Mouse (Mus musculus) midbrain, postnatal 0 days (tissue): ENCODE measurements around the gene AC124502.3. TPM values are rescaled to one million over a fixed set of nuclear protein-coding genes. Genes with fewer than 3 reads are reported as not detected.

Source experiments
- ATAC-seq: fragments of 200-750 bp; cut with Nextera tagmentation; 2 replicates; pipeline ENCODE4 v1.8.0; 2017; ENCODE audit warnings: moderate number of reproducible peaks, mild to moderate bottlenecking, moderate TSS enrichment, moderate library complexity; ENCODE audit not compliant: low FRiP score
- DNase-seq: peaks from one replicate; pipeline ENCODE4 v3.0.0-alpha.2; 2015; ENCODE audit warnings: low spot score
- H3K27ac ChIP-seq: fragments of 300-500 bp; sonication (generic); 2 replicates; pipeline ENCODE4 v1.5.1; 2014; ENCODE audit warnings: low read depth, mild to moderate bottlenecking, low read length, mixed read lengths
- H3K27me3 ChIP-seq: fragments of 300-500 bp; sonication (generic); 2 replicates; pipeline ENCODE4 v1.6.1; 2014; ENCODE audit warnings: low read length, control low read depth, mixed read lengths; ENCODE audit not compliant: insufficient read depth
- H3K36me3 ChIP-seq: fragments of 300-500 bp; sonication (generic); 2 replicates; pipeline ENCODE4 v1.6.1; 2014; ENCODE audit warnings: low read length, control low read depth, mixed read lengths; ENCODE audit not compliant: insufficient read depth
- H3K4me1 ChIP-seq: fragments of 300-500 bp; sonication (generic); 2 replicates; pipeline ENCODE4 v1.6.1; 2014; ENCODE audit warnings: mild to moderate bottlenecking, control low read depth, antibody characterized with exemption, low read length, mixed read lengths; ENCODE audit not compliant: insufficient read depth
- H3K4me2 ChIP-seq: fragments of 300-500 bp; sonication (generic); 2 replicates; pipeline ENCODE4 v1.6.1; 2014; ENCODE audit warnings: low read depth, mild to moderate bottlenecking, low read length, mixed read lengths; ENCODE audit not compliant: poor library complexity, severe bottlenecking
- H3K4me3 ChIP-seq: fragments of 300-500 bp; sonication (generic); 2 replicates; pipeline ENCODE4 v1.5.1; 2014; ENCODE audit warnings: low read depth, mild to moderate bottlenecking, low read length, moderate library complexity
- H3K9ac ChIP-seq: fragments of 300-500 bp; sonication (generic); replicated peaks from 2 replicates; pipeline ENCODE4 v1.6.1; 2014; ENCODE audit warnings: mild to moderate bottlenecking, low read length, moderate library complexity, mixed read lengths; ENCODE audit not compliant: poor library complexity, severe bottlenecking
- H3K9me3 ChIP-seq: fragments of 300-500 bp; sonication (generic); 2 replicates; pipeline ENCODE4 v1.6.1; 2016; ENCODE audit warnings: low read length, control low read depth
- CTCF ChIP-seq: IDR thresholded peaks from 2 replicates; pipeline ENCODE4 v1.5.1; 2016; ENCODE audit warnings: antibody characterized with exemption, mild to moderate bottlenecking
- WGBS: fragments of 180-500 bp; shearing (Covaris S2); extraction: QIAGEN DNeasy Blood & Tissue Kit; methylation state at CpG from one replicate; pipeline ENCODE4 v1.1.7; 2014; 5-methylcytosine and 5-hydroxymethylcytosine counted together
- polyA plus RNA-seq: library from polyadenylated mRNA; unstranded; fragments of >200 nt; fragmentation: Nextera tagmentation; extraction: Ambion mirVana; gene quantifications from 2 replicates; pipeline ENCODE4 v1.2.1, GENCODE M21; 2015
- total RNA-seq: library from RNA; depleted of rRNA; stranded (reverse); fragments of >200 nt; gene quantifications from 2 replicates; pipeline ENCODE4 v1.2.3, GENCODE M21; 2014; rRNA removed

Gene AC124502.3
- total RNA-seq: 3.8 and 12.5 TPM in 2 replicates
- 2.2 and 3.7 TPM in 2 replicates for polyA plus RNA-seq

GRCm38 (mm10) chr19:5038709-5039156, at the start of gene AC124502.3, which contains the start of gene B4gat1:
Gene AC124502.3 (plus strand): TSS chr19:5038891.
Gene B4gat1 (plus strand): TSS chr19:5038826.
- Histone ChIP-seq H3K4me3 (peak within 1 kb of the TSS; percentile 82), H3K9ac (peak within 1 kb of the TSS; percentile 71), H3K4me1 (peaks cover 15% of the 10 kb centered on the region), H3K4me2 (peak within 1 kb of the TSS; percentile 96), H3K27me3 (no peaks in the 10 kb centered on the region), H3K36me3 (peaks cover 9% of the 10 kb centered on the region), H3K9me3 (no peaks in the 10 kb centered on the region), H3K27ac (peak within 1 kb of the TSS; percentile 82)
- WGBS: under 1% methylated on average over 31 of the region's 44 CpGs
- DNase-seq: peak; percentile 97
- peak; percentile 92 for ATAC-seq
- peak; percentile 69 for TF ChIP-seq CTCF

DNA sequence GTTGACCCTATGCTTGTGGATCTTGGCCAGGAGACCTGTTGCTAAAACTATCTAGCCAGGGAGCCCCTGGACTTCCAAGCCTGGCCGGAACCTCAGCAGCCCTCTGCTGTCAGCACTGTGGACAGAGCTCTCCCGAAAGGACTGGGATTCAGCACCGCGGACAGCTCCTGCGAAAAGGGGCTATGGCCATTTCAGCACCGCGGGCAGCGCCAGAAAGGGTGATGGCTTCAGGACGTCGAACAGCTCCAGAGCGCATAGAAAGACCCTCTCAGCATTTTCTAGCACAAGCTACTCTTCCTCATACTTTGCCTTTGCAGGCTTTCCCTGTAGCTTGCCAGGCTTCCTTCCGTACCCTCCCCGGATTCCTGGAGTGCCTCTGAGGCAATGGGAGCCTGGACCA, 49.7 kb upstream of the AC124502.3 start:
- no peak for ATAC-seq

DNA sequence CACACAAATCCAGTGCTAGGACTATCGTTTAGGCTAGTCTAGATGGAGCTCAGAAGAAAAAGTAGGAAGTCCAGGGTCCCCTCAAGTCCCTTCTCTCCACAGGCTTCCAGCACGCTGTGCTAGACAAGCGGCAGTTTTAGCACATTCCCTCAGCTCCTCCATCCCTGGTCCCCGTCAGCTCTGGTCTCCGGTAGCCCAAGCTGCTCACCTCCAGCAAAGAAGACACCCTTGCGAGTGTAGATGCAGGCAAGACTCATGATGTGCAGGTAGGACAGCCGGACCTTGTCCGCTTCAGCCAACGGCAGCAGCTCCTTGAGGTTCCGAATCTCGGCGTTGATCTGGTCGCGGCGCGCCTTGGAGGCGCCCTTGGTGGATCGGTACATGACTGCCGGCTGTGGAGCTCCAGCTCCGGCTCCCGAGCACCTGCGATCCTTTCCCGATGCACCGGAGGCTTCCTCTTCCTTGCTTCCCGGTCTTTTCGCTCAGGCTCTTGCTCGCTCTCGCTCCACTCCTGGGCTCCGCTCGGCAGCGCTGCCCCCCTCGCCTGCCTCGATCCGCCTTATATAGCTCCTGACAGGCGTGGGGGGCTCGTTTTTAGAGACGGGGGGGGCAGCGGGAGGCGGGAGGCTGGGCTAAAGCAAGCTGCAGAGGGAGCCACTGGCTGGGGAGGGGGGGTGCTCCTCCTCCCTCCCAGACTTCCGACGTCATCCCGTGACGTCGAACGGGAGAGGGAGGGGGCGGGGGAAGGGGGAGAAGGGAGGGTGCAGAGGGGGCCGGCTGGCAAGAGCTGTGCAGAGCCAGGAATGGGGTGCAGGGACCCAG, 49.0 kb upstream of the AC124502.3 start:
- H3K4me3 ChIP-seq: peak overlapping the region; percentile 55
- peak; percentile 35 for TF ChIP-seq CTCF
- peaks cover 19% of the 10 kb centered on the region; the same call in 1 of the 2 replicates for H3K4me1 ChIP-seq
- H3K36me3 ChIP-seq: peaks cover 17% of the 10 kb centered on the region
- H3K9me3 ChIP-seq: no peaks in the 10 kb centered on the region
- peak overlapping the region; percentile 74 for H3K4me2 ChIP-seq
- H3K9ac ChIP-seq: peak overlapping the region; percentile 71
- ATAC-seq: peak; percentile 79
- H3K27me3 ChIP-seq: peaks cover 14% of the 10 kb centered on the region
- WGBS: 6% methylated on average over 44 of the region's 47 CpGs
- DNase-seq: peak; percentile 83
- H3K27ac ChIP-seq: peak overlapping the region; percentile 62

More for the DNA sequence above, 49.7 kb upstream of the AC124502.3 start:
- TF ChIP-seq CTCF: peak; percentile 21; the same call in 1 of the 2 replicates
- H3K36me3 ChIP-seq: peaks cover 22% of the 10 kb centered on the region
- H3K4me3 ChIP-seq: peak overlapping the region; percentile 55
- peak overlapping the region; percentile 71; the same call in 1 of the 2 replicates for H3K9ac ChIP-seq
- H3K4me2 ChIP-seq: peak overlapping the region; percentile 74
- 4% methylated on average over 13 of the region's 13 CpGs for WGBS
- peak overlapping the region; percentile 62; the same call in 1 of the 2 replicates for H3K27ac ChIP-seq
- no peaks in the 10 kb centered on the region for H3K9me3 ChIP-seq
- peaks cover 20% of the 10 kb centered on the region for H3K27me3 ChIP-seq
- peaks cover 13% of the 10 kb centered on the region; the same call in 1 of the 2 replicates for H3K4me1 ChIP-seq
- DNase-seq: peak; percentile 74

DNA sequence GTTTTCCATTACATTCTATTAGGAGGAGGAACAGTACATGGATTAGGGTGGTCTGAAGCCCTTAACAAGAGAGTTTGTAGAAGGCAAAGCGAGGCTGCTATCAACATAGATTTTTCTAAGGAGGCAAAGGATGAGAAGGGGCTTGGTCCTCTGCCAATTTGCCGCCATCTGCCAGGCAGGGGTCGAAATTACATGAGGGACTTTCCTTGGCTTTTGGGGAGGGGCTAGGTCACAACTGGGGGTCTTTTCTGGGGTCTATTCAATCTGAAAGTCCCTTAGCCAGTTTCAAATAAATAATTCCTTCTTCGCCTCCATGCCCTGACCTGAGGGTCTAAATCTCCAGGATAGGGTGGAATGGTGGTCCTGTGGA, 48.5 kb upstream of the AC124502.3 start, which contains the start of gene Npas4:
Gene Npas4 (minus strand): TSS at position 61 of the 370 bp plus-strand sequence.
- 9% methylated on average over 4 of the region's 4 CpGs for WGBS

GRCm38 (mm10) chr19:4990716-4991115, 48.0 kb upstream of the AC124502.3 start:
- 2% methylated on average over 15 of the region's 22 CpGs for WGBS
- H3K9ac ChIP-seq: 0 out of 2 replicates have a peak overlapping the region, but pooled peaks have one; percentile 24
- H3K4me2 ChIP-seq: peak overlapping the region; percentile 74
- peaks cover 23% of the 10 kb centered on the region; the same call in 1 of the 2 replicates for H3K4me1 ChIP-seq
- no peak for TF ChIP-seq CTCF
- ATAC-seq (0 out of 2 replicates have a peak, but pooled peaks have one; percentile 26), DNase-seq (peak; percentile 21)
- no peak overlapping the region for H3K27ac ChIP-seq
- no peaks in the 10 kb centered on the region for H3K9me3 ChIP-seq
- H3K36me3 ChIP-seq: peaks cover 14% of the 10 kb centered on the region
- peak overlapping the region; percentile 26 for H3K4me3 ChIP-seq
- peaks cover 9% of the 10 kb centered on the region for H3K27me3 ChIP-seq

More for the DNA sequence above, 48.5 kb upstream of the AC124502.3 start, which contains the start of gene Npas4:
- peaks cover 17% of the 10 kb centered on the region for H3K36me3 ChIP-seq
- H3K27ac ChIP-seq: peak within 1 kb of the TSS; percentile 62
- H3K4me1 ChIP-seq: peaks cover 23% of the 10 kb centered on the region; the same call in 1 of the 2 replicates
- DNase-seq: no peak
- H3K27me3 ChIP-seq: peaks cover 11% of the 10 kb centered on the region
- TF ChIP-seq CTCF: no peak; the same call in 1 of the 2 replicates
- no peak for ATAC-seq
- H3K9me3 ChIP-seq: no peaks in the 10 kb centered on the region
- peak within 1 kb of the TSS; percentile 55 for H3K4me3 ChIP-seq
- peak within 1 kb of the TSS; percentile 71 for H3K9ac ChIP-seq
- peak within 1 kb of the TSS; percentile 74 for H3K4me2 ChIP-seq
